Mouse (Mus musculus): ENCODE data around the gene Kctd8. TPM values are rescaled to one million over a fixed set of nuclear protein-coding genes. Genes with fewer than 3 reads are reported as not detected.

Gene Kctd8
- polyA plus RNA-seq, 1 experiment from 2014 or later: 2.6 TPM

DNA sequence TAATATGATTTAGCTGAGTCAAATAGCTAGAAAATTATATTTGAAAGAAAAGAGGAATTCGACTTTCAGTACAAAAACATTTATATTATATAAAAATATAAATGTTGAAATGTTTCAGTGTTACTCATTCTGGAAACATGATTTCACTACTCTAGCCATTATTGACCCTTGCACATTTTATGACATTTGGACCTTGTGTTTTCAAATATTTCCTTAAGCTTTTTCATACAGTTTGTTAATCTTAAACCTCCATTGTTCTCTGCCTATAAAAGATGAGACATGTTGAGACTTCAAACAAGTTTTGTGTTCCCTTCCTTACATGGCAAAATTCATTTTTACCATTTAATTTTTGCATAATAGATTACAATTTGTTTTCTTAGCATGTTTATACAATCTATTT lies 118.9 kb downstream of the Kctd8 start:
- Histone ChIP-seq H3K27ac (ENCODE audit: low read depth, low read length) (no peak overlapping the region), H3K4me3 (ENCODE audit: low read depth, low read length) (no peak overlapping the region), H3K9ac (ENCODE audit: low read length) (no peak overlapping the region), H3K9me3 (ENCODE audit: control insufficient read depth, low read length) (no peaks in the 10 kb centered on the region), H3K4me1 (ENCODE audit: control insufficient read depth, insufficient read depth, low read length) (no peaks in the 10 kb centered on the region), H3K36me3 (ENCODE audit: control insufficient read depth, insufficient read depth, low read length) (no peaks in the 10 kb centered on the region), H3K4me2 (ENCODE audit: low read depth) (no peak overlapping the region), H3K27me3 (ENCODE audit: control insufficient read depth, insufficient read depth, low read length) (no peaks in the 10 kb centered on the region)
- WGBS: 93% methylated on average over 1 of the region's 1 CpGs
- no peak for DNase-seq (ENCODE audit: low spot score)
- ATAC-seq (ENCODE audit: insufficient read depth, low FRiP score, low TSS enrichment): no peak

DNA sequence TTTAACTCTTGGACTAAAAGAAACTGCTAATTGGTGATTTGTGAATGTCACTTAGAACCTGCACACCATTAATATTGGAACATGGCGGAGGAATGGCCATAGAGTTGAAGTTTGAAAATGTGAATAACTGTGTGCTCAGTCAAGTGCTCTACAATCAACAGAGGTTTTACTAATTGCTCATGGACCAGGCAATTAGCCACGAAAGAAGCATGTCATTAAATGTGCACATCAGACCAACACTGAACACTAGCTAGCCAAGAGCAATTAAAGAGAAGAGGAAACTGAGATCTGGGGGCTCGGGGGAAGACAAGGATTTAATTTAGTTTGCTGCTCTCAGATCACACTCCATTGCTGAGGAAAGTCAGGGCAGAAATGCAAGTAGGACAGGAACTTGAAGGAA lies 126.3 kb downstream of the Kctd8 start:
- Histone ChIP-seq H3K4me1 (ENCODE audit: control insufficient read depth, insufficient read depth, low read length) (no peaks in the 10 kb centered on the region), H3K27me3 (ENCODE audit: control insufficient read depth, insufficient read depth, low read length) (no peaks in the 10 kb centered on the region), H3K4me2 (ENCODE audit: low read depth) (no peak overlapping the region), H3K9ac (ENCODE audit: low read length) (no peak overlapping the region), H3K4me3 (ENCODE audit: low read depth, low read length) (no peak overlapping the region), H3K9me3 (ENCODE audit: control insufficient read depth, low read length) (no peaks in the 10 kb centered on the region), H3K36me3 (ENCODE audit: control insufficient read depth, insufficient read depth, low read length) (no peaks in the 10 kb centered on the region), H3K27ac (ENCODE audit: low read depth, low read length) (no peak overlapping the region)
- 80% methylated on average over 3 of the region's 3 CpGs for WGBS
- DNase-seq (ENCODE audit: low spot score): no peak
- ATAC-seq (ENCODE audit: insufficient read depth, low FRiP score, low TSS enrichment): no peak

DNA sequence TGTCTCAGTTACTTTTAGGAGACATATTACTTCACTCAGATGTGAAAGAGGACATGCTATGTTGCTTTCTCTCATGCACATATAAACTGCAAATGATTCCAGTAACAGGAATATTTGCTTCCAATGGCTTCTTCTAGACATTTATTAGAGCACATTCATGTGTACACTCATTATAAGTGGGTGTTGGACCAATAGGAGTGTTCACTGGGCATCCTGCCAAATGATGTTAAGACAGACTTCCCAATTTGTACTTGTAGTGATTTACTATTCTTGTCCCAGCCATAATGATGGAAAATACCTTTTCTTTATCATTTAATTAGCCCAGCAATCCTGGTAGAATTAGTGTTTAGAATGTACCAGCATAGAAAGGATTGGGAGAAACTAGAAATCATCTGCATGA lies 132.1 kb downstream of the Kctd8 start:
- H3K4me1 ChIP-seq (ENCODE audit: control insufficient read depth, insufficient read depth, low read length): no peaks in the 10 kb centered on the region
- no peak overlapping the region for H3K4me2 ChIP-seq (ENCODE audit: low read depth)
- no peaks in the 10 kb centered on the region for H3K36me3 ChIP-seq (ENCODE audit: control insufficient read depth, insufficient read depth, low read length)
- H3K4me3 ChIP-seq (ENCODE audit: low read depth, low read length): no peak overlapping the region
- no peak overlapping the region for H3K9ac ChIP-seq (ENCODE audit: low read length)
- no peak overlapping the region for H3K27ac ChIP-seq (ENCODE audit: low read depth, low read length)
- DNase-seq (ENCODE audit: low spot score) (no peak), ATAC-seq (ENCODE audit: insufficient read depth, low FRiP score, low TSS enrichment) (no peak)
- H3K9me3 ChIP-seq (ENCODE audit: control insufficient read depth, low read length): no peaks in the 10 kb centered on the region
- no peaks in the 10 kb centered on the region for H3K27me3 ChIP-seq (ENCODE audit: control insufficient read depth, insufficient read depth, low read length)

DNA sequence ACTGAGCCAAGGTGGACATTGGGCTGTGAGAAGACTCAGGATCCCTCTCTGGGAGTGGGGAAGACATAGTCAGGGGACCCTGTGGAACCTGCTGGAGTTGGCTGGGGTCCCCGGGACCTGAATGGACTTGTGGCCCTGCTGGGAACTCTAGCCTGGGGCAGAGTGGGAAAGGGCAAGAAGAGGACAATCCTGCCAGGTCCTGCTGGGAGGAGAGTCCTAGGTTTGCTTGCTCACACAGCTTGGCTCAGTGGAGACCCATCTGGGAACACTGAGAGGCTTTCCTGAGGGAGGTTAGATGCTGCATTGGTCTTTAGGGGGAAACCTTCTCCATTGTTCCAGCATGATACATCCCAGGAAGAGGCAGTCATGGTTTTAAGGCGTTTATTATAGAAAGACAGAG lies 133.8 kb downstream of the Kctd8 start:
- Histone ChIP-seq H3K27ac (ENCODE audit: low read depth, low read length) (no peak overlapping the region), H3K4me1 (ENCODE audit: control insufficient read depth, insufficient read depth, low read length) (no peaks in the 10 kb centered on the region), H3K27me3 (ENCODE audit: control insufficient read depth, insufficient read depth, low read length) (no peaks in the 10 kb centered on the region), H3K4me3 (ENCODE audit: low read depth, low read length) (no peak overlapping the region), H3K9me3 (ENCODE audit: control insufficient read depth, low read length) (no peaks in the 10 kb centered on the region), H3K36me3 (ENCODE audit: control insufficient read depth, insufficient read depth, low read length) (no peaks in the 10 kb centered on the region), H3K4me2 (ENCODE audit: low read depth) (no peak overlapping the region), H3K9ac (ENCODE audit: low read length) (no peak overlapping the region)
- DNase-seq (ENCODE audit: low spot score): no peak
- no peak for ATAC-seq (ENCODE audit: insufficient read depth, low FRiP score, low TSS enrichment)
- WGBS: 44% methylated on average over 2 of the region's 2 CpGs

DNA sequence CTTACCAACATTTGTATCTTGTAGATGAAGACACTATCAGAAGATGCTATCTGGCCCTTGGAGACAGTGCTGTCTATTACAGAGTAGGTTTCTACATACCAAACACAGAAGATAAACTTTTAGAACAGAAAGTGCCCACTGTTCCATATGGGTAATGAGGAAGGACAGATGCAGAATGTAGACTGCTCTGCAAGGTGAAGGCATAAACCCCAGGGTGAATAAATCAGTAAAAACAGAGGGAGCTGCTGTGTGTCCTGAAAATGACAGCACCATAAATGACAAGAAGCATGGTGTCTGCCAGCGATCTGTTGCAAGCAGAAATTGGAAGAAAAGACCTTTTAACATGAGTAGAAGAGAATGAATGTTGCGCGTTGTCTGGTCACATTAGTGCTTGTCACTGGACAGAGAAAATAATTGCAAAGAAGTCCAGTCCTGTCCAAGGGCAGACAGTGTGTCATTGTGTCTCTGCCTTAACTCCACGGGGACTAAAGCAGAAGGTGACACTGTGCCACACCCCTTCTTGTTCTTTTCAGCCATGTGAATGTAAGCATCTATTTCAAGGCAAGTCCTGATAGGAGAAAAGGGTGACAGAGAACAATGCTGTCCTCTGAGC lies 181.5 kb downstream of the Kctd8 start:
- WGBS: 76% methylated on average over 4 of the region's 4 CpGs
- no peaks in the 10 kb centered on the region for H3K27me3 ChIP-seq (ENCODE audit: control insufficient read depth, insufficient read depth, low read length)
- H3K27ac ChIP-seq (ENCODE audit: low read depth, low read length): no peak overlapping the region
- no peak overlapping the region for H3K4me3 ChIP-seq (ENCODE audit: low read depth, low read length)
- H3K9me3 ChIP-seq (ENCODE audit: control insufficient read depth, low read length): no peaks in the 10 kb centered on the region
- no peaks in the 10 kb centered on the region for H3K36me3 ChIP-seq (ENCODE audit: control insufficient read depth, insufficient read depth, low read length)
- no peak overlapping the region for H3K4me2 ChIP-seq (ENCODE audit: low read depth)
- H3K9ac ChIP-seq (ENCODE audit: low read length): no peak overlapping the region
- no peak for ATAC-seq (ENCODE audit: insufficient read depth, low FRiP score, low TSS enrichment)
- H3K4me1 ChIP-seq (ENCODE audit: control insufficient read depth, insufficient read depth, low read length): no peaks in the 10 kb centered on the region
- no peak for DNase-seq (ENCODE audit: low spot score)

DNA sequence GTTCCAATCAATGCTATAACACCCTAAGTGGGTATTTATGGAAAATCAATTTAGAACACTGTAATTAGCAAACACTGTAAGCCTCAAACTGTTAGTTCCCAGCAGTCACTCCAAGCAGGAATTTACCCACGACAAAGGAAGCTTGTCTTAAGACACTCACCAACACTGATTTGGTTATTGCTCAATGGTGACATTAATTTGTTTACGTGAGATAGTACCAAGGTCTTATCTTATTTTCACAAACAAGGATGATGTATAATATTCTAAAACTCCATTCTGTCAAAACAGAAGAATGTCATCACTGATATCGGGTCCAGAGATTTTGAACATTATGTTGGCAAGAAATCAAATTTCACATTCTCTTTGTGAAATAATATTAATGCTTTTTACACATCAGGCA lies 185.0 kb downstream of the Kctd8 start:
- no peaks in the 10 kb centered on the region for H3K36me3 ChIP-seq (ENCODE audit: control insufficient read depth, insufficient read depth, low read length)
- WGBS: 85% methylated on average over 3 of the region's 3 CpGs
- DNase-seq (ENCODE audit: low spot score) (no peak), ATAC-seq (ENCODE audit: insufficient read depth, low FRiP score, low TSS enrichment) (no peak)
- H3K4me3 ChIP-seq (ENCODE audit: low read depth, low read length): no peak overlapping the region
- H3K27me3 ChIP-seq (ENCODE audit: control insufficient read depth, insufficient read depth, low read length): no peaks in the 10 kb centered on the region
- H3K9me3 ChIP-seq (ENCODE audit: control insufficient read depth, low read length): no peaks in the 10 kb centered on the region
- no peak overlapping the region for H3K9ac ChIP-seq (ENCODE audit: low read length)
- H3K4me1 ChIP-seq (ENCODE audit: control insufficient read depth, insufficient read depth, low read length): no peaks in the 10 kb centered on the region
- no peak overlapping the region for H3K4me2 ChIP-seq (ENCODE audit: low read depth)
- no peak overlapping the region for H3K27ac ChIP-seq (ENCODE audit: low read depth, low read length)

DNA sequence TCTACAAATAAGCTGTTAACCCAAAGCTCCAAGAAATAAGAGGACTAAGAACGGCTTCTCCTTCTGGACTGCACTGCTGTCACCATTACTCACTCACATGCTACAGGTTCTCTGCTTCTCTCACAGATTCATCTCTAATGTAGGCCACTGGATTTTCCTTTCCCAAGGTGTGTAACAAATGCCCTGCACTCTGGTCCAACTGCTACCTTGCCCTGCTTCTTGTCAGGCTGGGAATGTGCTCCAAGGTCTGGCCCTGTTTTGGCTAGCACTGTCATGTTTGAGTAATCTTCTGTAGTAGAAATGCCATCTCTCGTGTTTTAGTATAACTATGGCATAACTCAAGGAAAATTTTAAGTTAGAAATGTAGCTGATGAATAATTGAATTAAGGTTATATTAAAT lies 195.7 kb downstream of the Kctd8 start:
- Histone ChIP-seq H3K27ac (ENCODE audit: low read depth, low read length) (no peak overlapping the region), H3K4me1 (ENCODE audit: control insufficient read depth, insufficient read depth, low read length) (no peaks in the 10 kb centered on the region), H3K36me3 (ENCODE audit: control insufficient read depth, insufficient read depth, low read length) (no peaks in the 10 kb centered on the region), H3K9ac (ENCODE audit: low read length) (no peak overlapping the region), H3K4me3 (ENCODE audit: low read depth, low read length) (no peak overlapping the region), H3K9me3 (ENCODE audit: control insufficient read depth, low read length) (no peaks in the 10 kb centered on the region), H3K4me2 (ENCODE audit: low read depth) (no peak overlapping the region), H3K27me3 (ENCODE audit: control insufficient read depth, insufficient read depth, low read length) (no peaks in the 10 kb centered on the region)
- ATAC-seq (ENCODE audit: insufficient read depth, low FRiP score, low TSS enrichment) (no peak), DNase-seq (ENCODE audit: low spot score) (no peak)
- WGBS: 91% methylated on average over 2 of the region's 2 CpGs

DNA sequence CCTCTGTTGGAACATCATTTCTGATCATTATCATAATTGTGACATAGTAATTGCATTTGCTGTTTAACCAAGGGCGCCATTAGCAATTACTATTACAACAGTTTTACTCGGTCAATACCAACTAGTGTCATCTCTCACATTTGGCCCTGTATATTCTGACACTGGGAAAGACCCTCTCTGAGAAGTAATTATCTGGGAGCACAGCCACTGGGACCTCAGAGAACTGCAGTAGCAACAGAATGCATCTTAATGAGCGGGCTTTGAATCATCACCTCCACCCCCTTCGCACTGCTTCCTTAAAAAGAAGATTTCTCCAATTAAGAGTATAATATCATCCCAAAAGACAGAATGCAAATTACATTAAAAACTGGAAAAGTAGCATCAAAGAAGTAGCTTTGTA lies 200.4 kb downstream of the Kctd8 start:
- WGBS: 86% methylated on average over 4 of the region's 4 CpGs
- no peak overlapping the region for H3K27ac ChIP-seq (ENCODE audit: low read depth, low read length)
- no peaks in the 10 kb centered on the region for H3K4me1 ChIP-seq (ENCODE audit: control insufficient read depth, insufficient read depth, low read length)
- no peak overlapping the region for H3K4me2 ChIP-seq (ENCODE audit: low read depth)
- ATAC-seq (ENCODE audit: insufficient read depth, low FRiP score, low TSS enrichment): no peak
- no peaks in the 10 kb centered on the region for H3K36me3 ChIP-seq (ENCODE audit: control insufficient read depth, insufficient read depth, low read length)
- no peaks in the 10 kb centered on the region for H3K9me3 ChIP-seq (ENCODE audit: control insufficient read depth, low read length)
- H3K4me3 ChIP-seq (ENCODE audit: low read depth, low read length): no peak overlapping the region
- H3K9ac ChIP-seq (ENCODE audit: low read length): no peak overlapping the region
- DNase-seq (ENCODE audit: low spot score): no peak
- no peaks in the 10 kb centered on the region for H3K27me3 ChIP-seq (ENCODE audit: control insufficient read depth, insufficient read depth, low read length)

DNA sequence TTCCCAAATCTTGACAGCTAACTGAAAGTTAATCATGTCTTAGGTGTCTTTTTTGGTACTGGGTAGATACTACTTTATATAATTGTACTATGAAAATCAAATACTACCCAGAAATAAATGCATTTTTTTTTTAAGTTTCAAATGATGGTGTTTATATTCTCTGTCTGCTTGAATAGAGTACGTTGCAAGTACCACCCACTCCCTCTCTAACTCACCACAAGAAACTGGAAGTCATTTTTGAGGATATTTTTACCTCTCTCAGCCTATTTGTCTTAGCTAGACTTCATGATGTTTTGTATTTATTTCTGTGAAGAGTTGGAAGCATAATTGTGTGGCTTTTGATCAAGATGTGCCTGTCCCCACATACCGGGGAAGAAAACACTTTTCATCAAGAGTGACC lies 232.8 kb downstream of the Kctd8 start:
- Histone ChIP-seq H3K4me2 (ENCODE audit: low read depth) (no peak overlapping the region), H3K27ac (ENCODE audit: low read depth, low read length) (no peak overlapping the region), H3K27me3 (ENCODE audit: control insufficient read depth, insufficient read depth, low read length) (no peaks in the 10 kb centered on the region), H3K9me3 (ENCODE audit: control insufficient read depth, low read length) (no peaks in the 10 kb centered on the region), H3K4me3 (ENCODE audit: low read depth, low read length) (no peak overlapping the region), H3K9ac (ENCODE audit: low read length) (no peak overlapping the region), H3K36me3 (ENCODE audit: control insufficient read depth, insufficient read depth, low read length) (no peaks in the 10 kb centered on the region), H3K4me1 (ENCODE audit: control insufficient read depth, insufficient read depth, low read length) (no peaks in the 10 kb centered on the region)
- no peak for ATAC-seq (ENCODE audit: insufficient read depth, low FRiP score, low TSS enrichment)
- no peak for DNase-seq (ENCODE audit: low spot score)
- WGBS: 81% methylated on average over 2 of the region's 2 CpGs

Data from neural tube, embryonic 11.5 days (tissue).